Mouse (Mus musculus) liver, embryonic 16.5 days (tissue): Measurements from ENCODE around the gene Neurl1a. TPM values are rescaled to one million over a fixed set of nuclear protein-coding genes. Genes with fewer than 3 reads are reported as not detected.

Experiments used
- ATAC-seq: fragments of 200-750 bp; cut with Nextera tagmentation; 2 replicates; pipeline ENCODE4 v1.8.0; 2017; ENCODE audit warnings: low read depth, mild to moderate bottlenecking, moderate number of reproducible peaks, moderate library complexity
- H3K27ac ChIP-seq: fragments of 300-500 bp; sonication (generic); 2 replicates; pipeline ENCODE4 v1.5.1; 2014; ENCODE audit warnings: mild to moderate bottlenecking, low read length
- H3K27me3 ChIP-seq: fragments of 300-500 bp; sonication (generic); 2 replicates; pipeline ENCODE4 v1.6.1; 2014; ENCODE audit warnings: low read depth, low read length, mixed read lengths; ENCODE audit not compliant: control insufficient read depth, insufficient read depth
- H3K36me3 ChIP-seq: fragments of 300-500 bp; sonication (generic); 2 replicates; pipeline ENCODE4 v1.6.1; 2014; ENCODE audit warnings: mild to moderate bottlenecking; ENCODE audit not compliant: control insufficient read depth, insufficient read depth
- H3K4me1 ChIP-seq: fragments of 300-500 bp; sonication (generic); 2 replicates; pipeline ENCODE4 v1.6.1; 2014; ENCODE audit warnings: low read depth, low read length, mixed read lengths; ENCODE audit not compliant: control insufficient read depth
- H3K4me2 ChIP-seq: fragments of 300-500 bp; sonication (generic); 2 replicates; pipeline ENCODE4 v1.6.1; 2014; ENCODE audit warnings: low read depth, low read length, mixed read lengths
- H3K4me3 ChIP-seq: fragments of 300-500 bp; sonication (generic); 2 replicates; pipeline ENCODE4 v1.5.1; 2014; ENCODE audit warnings: low read depth, mild to moderate bottlenecking, low read length
- H3K9ac ChIP-seq: fragments of 300-500 bp; sonication (generic); 2 replicates; pipeline ENCODE4 v1.6.1; 2014; ENCODE audit warnings: low read depth, low read length
- H3K9me3 ChIP-seq: fragments of 300-500 bp; sonication (generic); replicated peaks from 2 replicates; pipeline ENCODE4 v1.6.1; 2016; ENCODE audit warnings: low read length; ENCODE audit not compliant: control insufficient read depth
- WGBS: fragments of 180-500 bp; shearing (Covaris S2); extraction: QIAGEN DNeasy Blood & Tissue Kit; methylation state at CpG from one replicate; pipeline ENCODE4 v1.1.7; 2014; ENCODE audit not compliant: insufficient replicate concordance; 5-methylcytosine and 5-hydroxymethylcytosine counted together
- polyA plus RNA-seq: library from polyadenylated mRNA; unstranded; fragments of >200 nt; fragmentation: Nextera tagmentation; extraction: Ambion mirVana; gene quantifications from 2 replicates; pipeline ENCODE4 v1.2.1, GENCODE M21; 2015

Gene Neurl1a
- polyA plus RNA-seq, 1 experiment from 2014 or later = 0.92 TPM

DNA sequence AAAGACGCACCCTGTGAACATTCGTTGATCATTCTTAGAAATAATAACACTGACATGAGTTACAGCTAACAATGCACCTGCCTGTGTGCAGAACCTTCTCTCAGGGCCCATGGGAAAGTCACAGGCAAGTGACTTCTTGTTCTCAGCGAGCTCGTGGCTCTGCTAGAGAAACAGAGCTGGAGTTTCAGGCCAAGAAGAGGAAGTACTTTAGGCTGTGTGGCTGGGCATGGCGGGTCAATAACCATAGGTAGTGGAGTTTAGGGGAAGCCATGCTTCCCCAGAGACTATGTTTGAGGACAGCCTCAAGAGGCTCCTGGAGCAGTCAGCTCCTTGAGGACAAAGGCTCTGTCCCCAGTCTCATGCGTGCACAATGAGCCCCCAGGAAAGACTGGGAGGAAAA lies 77.3 kb downstream of the Neurl1a start:
- H3K4me3 ChIP-seq = no peak overlapping the region
- H3K27me3 ChIP-seq = peaks cover 26% of the 10 kb centered on the region
- no peak overlapping the region for H3K9ac ChIP-seq
- ATAC-seq = no peak
- H3K4me1 ChIP-seq = no peaks in the 10 kb centered on the region
- H3K9me3 ChIP-seq = no peaks in the 10 kb centered on the region
- H3K36me3 ChIP-seq = no peaks in the 10 kb centered on the region
- 27% methylated on average over 6 of the region's 6 CpGs for WGBS
- H3K4me2 ChIP-seq = no peak overlapping the region
- H3K27ac ChIP-seq = no peak overlapping the region

- 4% methylated on average over 5 of the region's 5 CpGs for WGBS
- Histone ChIP-seq H3K4me3 (no peak overlapping the region), H3K9ac (no peak overlapping the region), H3K27ac (no peak overlapping the region), H3K27me3 (peaks cover under 1% of the 10 kb centered on the region), H3K9me3 (no peaks in the 10 kb centered on the region), H3K4me2 (no peak overlapping the region), H3K4me1 (no peaks in the 10 kb centered on the region), H3K36me3 (no peaks in the 10 kb centered on the region)
- 0 out of 2 replicates have a peak, but pooled peaks have one; percentile 31 for ATAC-seq
Observed at GRCm38 (mm10) chr19:47259581-47259980, 81.0 kb downstream of the Neurl1a start.

DNA sequence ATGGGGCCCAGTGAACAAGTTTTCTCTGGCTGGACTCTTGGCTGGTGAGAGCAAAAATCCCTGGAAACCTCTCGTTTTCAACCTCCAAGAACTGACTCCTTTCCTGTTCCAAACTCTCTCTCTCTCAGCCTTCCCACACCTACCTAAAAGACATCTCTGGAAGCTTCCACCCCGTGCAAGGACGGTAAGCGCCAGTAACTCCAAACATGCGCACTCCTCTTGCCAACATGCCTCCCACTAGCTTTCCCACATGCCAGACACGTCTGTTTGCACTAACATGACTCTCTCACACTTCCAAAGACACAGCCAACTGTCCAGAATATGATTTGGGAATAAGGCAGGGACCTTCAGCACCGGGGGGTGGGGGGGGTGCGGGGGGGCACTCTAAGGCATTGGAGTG lies 82.6 kb downstream of the Neurl1a start:
- Histone ChIP-seq H3K4me2 (no peak overlapping the region), H3K27me3 (no peaks in the 10 kb centered on the region), H3K4me3 (no peak overlapping the region), H3K4me1 (no peaks in the 10 kb centered on the region), H3K9ac (no peak overlapping the region), H3K27ac (no peak overlapping the region), H3K9me3 (no peaks in the 10 kb centered on the region), H3K36me3 (no peaks in the 10 kb centered on the region)
- WGBS = 66% methylated on average over 8 of the region's 8 CpGs
- no peak for ATAC-seq

- H3K4me1 ChIP-seq = no peaks in the 10 kb centered on the region
- no peak overlapping the region for H3K9ac ChIP-seq
- peaks cover 4% of the 10 kb centered on the region; the same call in 1 of the 2 replicates for H3K36me3 ChIP-seq
- H3K4me3 ChIP-seq = no peak overlapping the region
- no peaks in the 10 kb centered on the region for H3K27me3 ChIP-seq
- H3K4me2 ChIP-seq = no peak overlapping the region
- 52% methylated on average over 8 of the region's 8 CpGs for WGBS
- ATAC-seq = no peak
- no peak overlapping the region for H3K27ac ChIP-seq
- no peaks in the 10 kb centered on the region for H3K9me3 ChIP-seq
Observed at GRCm38 (mm10) chr19:47263621-47264020, 85.0 kb downstream of the Neurl1a start.

GRCm38 (mm10) chr19:47264322-47265092 lies 85.9 kb downstream of the Neurl1a start:
- ATAC-seq = peak; percentile 45; the same call in 1 of the 2 replicates
- WGBS = 50% methylated on average over 11 of the region's 11 CpGs
- H3K9ac ChIP-seq = no peak overlapping the region
- H3K4me3 ChIP-seq = no peak overlapping the region
- peaks cover 4% of the 10 kb centered on the region for H3K36me3 ChIP-seq
- H3K27ac ChIP-seq = no peak overlapping the region
- H3K4me1 ChIP-seq = no peaks in the 10 kb centered on the region
- no peak overlapping the region for H3K4me2 ChIP-seq
- H3K27me3 ChIP-seq = no peaks in the 10 kb centered on the region
- no peaks in the 10 kb centered on the region for H3K9me3 ChIP-seq

DNA sequence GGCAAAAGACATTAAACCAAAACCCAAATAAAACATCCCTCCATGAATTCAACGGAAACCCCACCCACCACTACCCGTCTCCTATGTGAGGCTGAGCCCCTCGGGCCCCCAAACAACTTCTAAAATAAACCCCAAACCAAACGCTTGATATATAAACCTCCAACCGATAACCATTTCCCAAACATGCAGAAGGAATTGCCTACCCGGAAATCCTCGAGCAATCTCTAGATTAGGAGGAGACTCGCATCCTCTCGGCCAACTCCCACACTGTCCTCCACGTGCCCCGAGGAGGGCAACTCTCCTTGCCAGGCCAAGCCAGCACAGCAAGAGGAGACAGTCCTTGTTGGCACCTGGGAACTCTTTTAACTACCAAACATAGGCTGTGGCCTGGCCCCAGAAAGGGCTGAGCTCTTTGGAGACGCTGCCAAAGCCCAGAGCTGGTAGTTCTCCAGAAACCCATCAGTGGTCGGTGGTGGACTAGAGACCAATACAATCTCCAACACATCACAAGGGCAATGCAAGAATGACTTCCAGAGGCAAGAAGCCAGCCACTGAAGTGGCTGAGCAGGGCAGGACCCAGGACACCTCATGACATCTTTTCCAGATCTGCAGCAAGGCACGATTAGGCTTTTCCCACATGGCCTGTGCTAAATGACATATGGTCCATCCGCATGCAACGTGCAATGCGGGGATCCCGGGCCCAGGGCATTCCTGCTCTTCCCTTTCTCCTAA lies 87.6 kb downstream of the Neurl1a start:
- H3K4me2 ChIP-seq = no peak overlapping the region
- ATAC-seq = no peak
- peaks cover 4% of the 10 kb centered on the region for H3K36me3 ChIP-seq
- 73% methylated on average over 18 of the region's 18 CpGs for WGBS
- H3K4me3 ChIP-seq = no peak overlapping the region
- no peaks in the 10 kb centered on the region for H3K4me1 ChIP-seq
- H3K27me3 ChIP-seq = no peaks in the 10 kb centered on the region
- no peak overlapping the region for H3K27ac ChIP-seq
- H3K9me3 ChIP-seq = no peaks in the 10 kb centered on the region
- H3K9ac ChIP-seq = no peak overlapping the region

DNA sequence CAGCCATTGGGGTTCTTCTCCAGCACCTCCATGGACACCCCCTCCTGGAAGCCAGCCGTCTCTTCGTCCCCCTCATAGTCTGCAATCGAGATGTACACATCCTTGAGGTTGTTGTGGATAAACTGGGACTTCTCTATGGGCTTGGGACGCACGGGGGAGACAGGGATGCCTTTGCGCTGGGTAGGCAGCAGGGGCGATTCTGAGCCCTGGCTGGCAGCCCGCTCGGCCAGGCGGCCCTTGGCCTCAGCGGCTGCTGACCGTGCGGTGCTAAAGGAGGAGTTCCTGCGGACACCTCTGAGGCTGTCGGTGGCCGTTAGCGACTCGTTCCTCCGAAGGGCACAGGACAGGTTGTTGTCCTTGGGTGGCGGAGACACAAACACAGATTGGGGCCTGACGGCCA lies 88.4 kb downstream of the Neurl1a start:
- Histone ChIP-seq H3K36me3 (peaks cover 4% of the 10 kb centered on the region), H3K4me1 (no peaks in the 10 kb centered on the region), H3K27ac (no peak overlapping the region), H3K27me3 (no peaks in the 10 kb centered on the region), H3K4me2 (no peak overlapping the region), H3K4me3 (no peak overlapping the region), H3K9ac (no peak overlapping the region), H3K9me3 (no peaks in the 10 kb centered on the region)
- ATAC-seq = no peak
- 74% methylated on average over 21 of the region's 21 CpGs for WGBS

DNA sequence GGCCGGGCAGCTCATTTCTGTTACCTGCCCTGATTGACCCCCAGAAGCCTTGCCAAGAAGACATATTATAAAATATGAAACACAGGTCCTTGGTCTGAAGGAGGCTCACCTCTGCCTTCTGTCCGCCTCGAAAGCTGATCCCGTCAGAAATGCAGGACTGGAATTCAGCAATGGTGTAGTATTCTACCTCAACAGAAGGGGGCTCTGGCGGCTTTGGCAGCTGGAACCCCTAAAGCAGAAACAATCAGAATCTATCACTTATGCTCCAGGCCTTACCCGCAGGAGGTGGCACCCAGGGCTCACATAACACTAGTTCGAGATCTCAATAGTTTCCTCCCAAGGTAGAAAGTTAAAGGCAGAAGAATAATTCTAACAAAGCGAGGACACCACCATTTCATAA lies 91.1 kb downstream of the Neurl1a start:
- Histone ChIP-seq H3K27ac (no peak overlapping the region), H3K4me1 (no peaks in the 10 kb centered on the region), H3K4me3 (no peak overlapping the region), H3K27me3 (no peaks in the 10 kb centered on the region), H3K36me3 (peaks cover 4% of the 10 kb centered on the region), H3K9ac (no peak overlapping the region), H3K9me3 (no peaks in the 10 kb centered on the region), H3K4me2 (no peak overlapping the region)
- 58% methylated on average over 8 of the region's 8 CpGs for WGBS
- ATAC-seq = no peak

GRCm38 (mm10) chr19:47270520-47270919 lies 91.9 kb downstream of the Neurl1a start:
- Histone ChIP-seq H3K4me1 (no peaks in the 10 kb centered on the region), H3K27ac (no peak overlapping the region), H3K36me3 (peaks cover 4% of the 10 kb centered on the region), H3K27me3 (no peaks in the 10 kb centered on the region), H3K9me3 (no peaks in the 10 kb centered on the region), H3K4me2 (no peak overlapping the region), H3K4me3 (no peak overlapping the region), H3K9ac (no peak overlapping the region)
- no peak for ATAC-seq
- 61% methylated on average over 9 of the region's 9 CpGs for WGBS
